Mouse (Mus musculus) heart, postnatal 0 days (tissue): Measurements from ENCODE around the gene Cma2. TPM values are rescaled to one million over a fixed set of nuclear protein-coding genes. Genes with fewer than 3 reads are reported as not detected.
"Not testable (repeated sequence)": the region's sequence is repeated elsewhere in the genome, so short reads cannot be mapped to it uniquely, and the experiment has no call there.

Experiments
- ATAC-seq: fragments of 200-750 bp; cut with Nextera tagmentation; 2 replicates; pipeline ENCODE4 v1.8.0; 2017; ENCODE audit warnings: low read depth, moderate number of reproducible peaks, moderate library complexity; ENCODE audit not compliant: insufficient read depth
- DNase-seq: peaks from one replicate; pipeline ENCODE4 v3.0.0-alpha.2; 2016; ENCODE audit warnings: low spot score
- H3K27ac ChIP-seq: fragments of 300-500 bp; sonication (generic); 2 replicates; pipeline ENCODE4 v1.5.1; 2014; ENCODE audit warnings: low read depth, mild to moderate bottlenecking
- H3K27me3 ChIP-seq: fragments of 300-500 bp; sonication (generic); 2 replicates; pipeline ENCODE4 v1.6.1; 2014; ENCODE audit warnings: low read length, mixed read lengths; ENCODE audit not compliant: control insufficient read depth, insufficient read depth
- H3K36me3 ChIP-seq: fragments of 300-500 bp; sonication (generic); replicated peaks from 2 replicates; pipeline ENCODE4 v1.6.1; 2014; ENCODE audit warnings: low read length, mixed read lengths; ENCODE audit not compliant: control insufficient read depth, insufficient read depth
- H3K4me1 ChIP-seq: fragments of 300-500 bp; sonication (generic); 2 replicates; pipeline ENCODE4 v1.6.1; 2014; ENCODE audit warnings: antibody characterized with exemption; ENCODE audit not compliant: control insufficient read depth, insufficient read depth
- H3K4me2 ChIP-seq: fragments of 300-500 bp; sonication (generic); 2 replicates; pipeline ENCODE4 v1.6.1; 2014; ENCODE audit warnings: low read depth, mild to moderate bottlenecking, low read length, moderate library complexity
- H3K4me3 ChIP-seq: fragments of 300-500 bp; sonication (generic); 2 replicates; pipeline ENCODE4 v1.5.1; 2014; ENCODE audit warnings: low read depth, low read length
- H3K9ac ChIP-seq: fragments of 300-500 bp; sonication (generic); replicated peaks from 2 replicates; pipeline ENCODE4 v1.6.1; 2014; ENCODE audit warnings: low read depth, low read length, mixed read lengths
- H3K9me3 ChIP-seq: fragments of 300-500 bp; sonication (generic); replicated peaks from 2 replicates; pipeline ENCODE4 v1.6.1; 2016; ENCODE audit warnings: low read length; ENCODE audit not compliant: control insufficient read depth
- CTCF ChIP-seq: IDR thresholded peaks from 2 replicates; pipeline ENCODE4 v1.5.1; 2016; ENCODE audit warnings: antibody characterized with exemption, control low read depth, low read depth
- EP300 ChIP-seq: IDR thresholded peaks from 2 replicates; pipeline ENCODE4 v1.6.1; 2016; ENCODE audit warnings: antibody characterized with exemption, low read depth
- WGBS: fragments of 180-500 bp; shearing (Covaris S2); extraction: QIAGEN DNeasy Blood & Tissue Kit; methylation state at CpG from one replicate; pipeline ENCODE4 v1.1.7; 2014; 5-methylcytosine and 5-hydroxymethylcytosine counted together
- polyA plus RNA-seq: library from polyadenylated mRNA; unstranded; fragments of >200 nt; fragmentation: Nextera tagmentation; extraction: Ambion mirVana; gene quantifications from 2 replicates; pipeline ENCODE4 v1.2.1, GENCODE M21; 2015
- total RNA-seq: library from RNA; depleted of rRNA; stranded (reverse); fragments of >200 nt; gene quantifications from 2 replicates; pipeline ENCODE4 v1.2.3, GENCODE M21; 2014; ENCODE audit warnings: low replicate concordance; rRNA removed

Cma2 gene
- total and polyA plus RNA-seq, 2 experiments from 2014 or later: not detected

- H3K36me3 ChIP-seq: no peaks in the 10 kb centered on the region
- no peak overlapping the region for H3K27ac ChIP-seq
- no peak overlapping the region for H3K4me2 ChIP-seq
- H3K4me1 ChIP-seq: no peaks in the 10 kb centered on the region
- H3K9ac ChIP-seq: no peak overlapping the region
- 83% methylated on average over 2 of the region's 2 CpGs for WGBS
- H3K27me3 ChIP-seq: no peaks in the 10 kb centered on the region
- no peak for TF ChIP-seq CTCF
- no peak for TF ChIP-seq EP300
- DNase-seq: no peak
- H3K4me3 ChIP-seq: no peak overlapping the region
- ATAC-seq: no peak
- no peaks in the 10 kb centered on the region for H3K9me3 ChIP-seq
Measured at GRCm38 (mm10) chr14:56013924-56014323, 63.1 kb downstream of the Cma2 start.

DNA sequence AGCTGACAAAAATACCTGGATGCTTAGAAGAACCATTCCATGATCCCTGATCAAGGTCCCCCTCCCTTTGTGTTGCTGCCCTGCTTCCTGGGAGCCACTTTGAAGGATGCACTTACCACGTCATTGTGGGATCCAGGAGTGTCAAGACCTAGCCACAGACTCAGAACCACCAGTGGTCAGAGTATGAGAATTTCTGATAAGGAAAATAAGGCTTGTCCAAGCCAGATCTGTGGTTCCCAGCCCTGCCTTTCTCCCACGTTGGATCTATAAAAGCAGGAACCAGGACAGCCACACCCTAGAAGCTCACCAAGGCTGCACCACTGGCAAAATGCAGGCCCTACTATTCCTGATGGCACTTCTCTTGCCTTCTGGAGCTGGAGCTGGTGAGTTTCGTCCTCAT, 66.9 kb downstream of the Cma2 start, which contains the start of gene Mcpt1:
TSS of gene Mcpt1 (plus strand) at position 301 of the 400 bp plus-strand sequence.
- H3K4me1 ChIP-seq, H3K27me3 ChIP-seq, H3K4me3 ChIP-seq, H3K9me3 ChIP-seq, H3K9ac ChIP-seq, H3K36me3 ChIP-seq, ATAC-seq, H3K27ac ChIP-seq, H3K4me2 ChIP-seq, DNase-seq: not testable (repeated sequence)
- 64% methylated on average over 3 of the region's 3 CpGs for WGBS

GRCm38 (mm10) chr14:56019446-56019845, 68.7 kb downstream of the Cma2 start:
- Histone ChIP-seq H3K9ac (no peak overlapping the region), H3K27me3 (no peaks in the 10 kb centered on the region), H3K27ac (no peak overlapping the region), H3K9me3 (no peaks in the 10 kb centered on the region), H3K4me1 (no peaks in the 10 kb centered on the region), H3K4me2 (no peak overlapping the region), H3K36me3 (no peaks in the 10 kb centered on the region), H3K4me3 (no peak overlapping the region)
- ATAC-seq (no peak), DNase-seq (no peak)
- 50% methylated on average over 1 of the region's 1 CpGs for WGBS
- TF ChIP-seq CTCF (no peak), EP300 (no peak)

GRCm38 (mm10) chr14:56021305-56021704, 70.5 kb downstream of the Cma2 start:
- DNase-seq, H3K4me2 ChIP-seq, H3K4me3 ChIP-seq, H3K36me3 ChIP-seq, ATAC-seq, H3K4me1 ChIP-seq, H3K27ac ChIP-seq, H3K9ac ChIP-seq, H3K27me3 ChIP-seq, H3K9me3 ChIP-seq: not testable (repeated sequence)
- WGBS: 45% methylated on average over 3 of the region's 4 CpGs

Other genes starting within 250 kb of the Cma2 start
- 0.85 and 1.3 TPM in 2 replicates for gene Tgm1, start 237.1 kb upstream of the Cma2 start, total RNA-seq
- gene Tgm1, start 237.1 kb upstream of the Cma2 start, polyA plus RNA-seq: 0.11 and 0.27 TPM in 2 replicates
- 35.6 and 36.8 TPM in 2 replicates for gene Rabggta, start 228.7 kb upstream of the Cma2 start, total RNA-seq
- gene Rabggta, start 228.7 kb upstream of the Cma2 start, polyA plus RNA-seq: 20.8 and 21.8 TPM in 2 replicates
- gene Dhrs1, start 205.3 kb upstream of the Cma2 start, total RNA-seq: 51.9 and 58.1 TPM in 2 replicates
- 62.9 and 65.0 TPM in 2 replicates for gene Dhrs1, start 205.3 kb upstream of the Cma2 start, polyA plus RNA-seq
- 20.2 and 26.3 TPM in 2 replicates for gene Nop9, start 205.3 kb upstream of the Cma2 start, total RNA-seq
- 13.1 and 14.2 TPM in 2 replicates for gene Nop9, start 205.3 kb upstream of the Cma2 start, polyA plus RNA-seq
- 0.31 and 0.34 TPM in 2 replicates for gene Cideb, start 192.5 kb upstream of the Cma2 start, total RNA-seq
- gene Cideb, start 192.5 kb upstream of the Cma2 start, polyA plus RNA-seq: 2.8 and 3.6 TPM in 2 replicates
- gene Ltb4r2, start 189.6 kb upstream of the Cma2 start, total RNA-seq: not detected in 2 replicates
- gene Ltb4r2, start 189.6 kb upstream of the Cma2 start, polyA plus RNA-seq: 0.10 and 0.22 TPM in 2 replicates
- gene Ltb4r1, start 185.0 kb upstream of the Cma2 start, total RNA-seq: 0.62 TPM in 1 of 2 replicates, not detected in the other
- 0.38 and 0.40 TPM in 2 replicates for gene Ltb4r1, start 185.0 kb upstream of the Cma2 start, polyA plus RNA-seq
- gene Adcy4, start 166.9 kb upstream of the Cma2 start, total RNA-seq: 16.2 and 17.4 TPM in 2 replicates
- gene Adcy4, start 166.9 kb upstream of the Cma2 start, polyA plus RNA-seq: 10.6 TPM in 2 replicates
- 8.5 and 16.3 TPM in 2 replicates for gene Ripk3, start 162.1 kb upstream of the Cma2 start, total RNA-seq
- 9.3 and 9.4 TPM in 2 replicates for gene Ripk3, start 162.1 kb upstream of the Cma2 start, polyA plus RNA-seq
- 6.5 and 8.5 TPM in 2 replicates for gene Nfatc4, start 127.8 kb upstream of the Cma2 start, total RNA-seq
- gene Nfatc4, start 127.8 kb upstream of the Cma2 start, polyA plus RNA-seq: 3.4 and 4.0 TPM in 2 replicates
- 27.6 and 29.0 TPM in 2 replicates for gene Nynrin, start 97.0 kb upstream of the Cma2 start, total RNA-seq
- gene Nynrin, start 97.0 kb upstream of the Cma2 start, polyA plus RNA-seq: 3.9 and 4.7 TPM in 2 replicates
- gene Cbln3, start 66.6 kb upstream of the Cma2 start, total RNA-seq: 0.73 and 2.5 TPM in 2 replicates
- 0.47 and 0.68 TPM in 2 replicates for gene Cbln3, start 66.6 kb upstream of the Cma2 start, polyA plus RNA-seq
- 17.1 and 19.5 TPM in 2 replicates for gene Khnyn, start 66.0 kb upstream of the Cma2 start, total RNA-seq
- gene Khnyn, start 66.0 kb upstream of the Cma2 start, polyA plus RNA-seq: 5.0 and 5.3 TPM in 2 replicates
- 89.1 and 138 TPM in 2 replicates for gene Sdr39u1, start 50.7 kb upstream of the Cma2 start, total RNA-seq
- 79.5 and 88.3 TPM in 2 replicates for gene Sdr39u1, start 50.7 kb upstream of the Cma2 start, polyA plus RNA-seq
- gene Cma1, start 6.3 kb upstream of the Cma2 start, total RNA-seq: 1.6 and 4.4 TPM in 2 replicates
- gene Cma1, start 6.3 kb upstream of the Cma2 start, polyA plus RNA-seq: 22.1 and 24.1 TPM in 2 replicates
- not detected in 2 replicates for gene Mcpt1, start 67.0 kb downstream of the Cma2 start, total RNA-seq
- gene Mcpt1, start 67.0 kb downstream of the Cma2 start, polyA plus RNA-seq: not detected in 2 replicates
- gene Mcpt9, start 79.5 kb downstream of the Cma2 start, total RNA-seq: not detected in 2 replicates
- not detected in 2 replicates for gene Mcpt9, start 79.5 kb downstream of the Cma2 start, polyA plus RNA-seq
- gene Mcpt2, start 91.1 kb downstream of the Cma2 start, total RNA-seq: not detected in 2 replicates
- gene Mcpt2, start 91.1 kb downstream of the Cma2 start, polyA plus RNA-seq: not detected in 2 replicates
- gene Mcpt4, start 111.3 kb downstream of the Cma2 start, total RNA-seq: 0.12 TPM in 1 of 2 replicates, not detected in the other
- gene Mcpt4, start 111.3 kb downstream of the Cma2 start, polyA plus RNA-seq: 1.8 and 2.3 TPM in 2 replicates
- not detected in 2 replicates for gene Mcpt8, start 134.3 kb downstream of the Cma2 start, total RNA-seq
- 0.22 and 0.38 TPM in 2 replicates for gene Mcpt8, start 134.3 kb downstream of the Cma2 start, polyA plus RNA-seq
- not detected in 2 replicates for gene Ctsg, start 151.6 kb downstream of the Cma2 start, total RNA-seq
- 0.15 and 0.23 TPM in 2 replicates for gene Ctsg, start 151.6 kb downstream of the Cma2 start, polyA plus RNA-seq
- gene Gzme, start 169.6 kb downstream of the Cma2 start, total RNA-seq: not detected in 2 replicates
- gene Gzme, start 169.6 kb downstream of the Cma2 start, polyA plus RNA-seq: not detected in 2 replicates
- not detected in 2 replicates for gene Gzmd, start 181.6 kb downstream of the Cma2 start, total RNA-seq
- not detected in 2 replicates for gene Gzmd, start 181.6 kb downstream of the Cma2 start, polyA plus RNA-seq
- not detected in 2 replicates for gene Gzmg, start 208.6 kb downstream of the Cma2 start, total RNA-seq
- gene Gzmg, start 208.6 kb downstream of the Cma2 start, polyA plus RNA-seq: not detected in 2 replicates
- not detected in 2 replicates for gene Gzmn, start 223.6 kb downstream of the Cma2 start, total RNA-seq
- gene Gzmn, start 223.6 kb downstream of the Cma2 start, polyA plus RNA-seq: not detected in 2 replicates